Mouse (Mus musculus): ENCODE results near the gene Efcab9.

GRCm38 (mm10) chr11:32486621-32487020 lies 45.3 kb downstream of the Efcab9 start:
- TF ChIP-seq CTCF (conservative IDR thresholded peaks at IDR 0.05; ENCODE audit: insufficient read depth, insufficient read length, low read depth, low read length) (no peak), POLR2A (IDR thresholded peaks at IDR 0.05; ENCODE audit: low read depth, low read length) (no peak)

Measured in kidney, adult 2 months (tissue).